Mouse (Mus musculus) forelimb bud, embryonic 11.5 days (tissue): ENCODE results near the gene Sema3b.

Experiments
- DNase-seq: peaks from one replicate; pipeline ENCODE4 v3.0.0-alpha.2; 2012; ENCODE audit warnings: low read depth, low spot score

The Sema3b gene

GRCm38 (mm10) chr9:107612945-107613569 lies 4.0 kb upstream of the Sema3b start:
- no peak for DNase-seq

- peak; percentile 98 for DNase-seq
These were observed 3.3 kb upstream of the Sema3b start for GRCm38 (mm10) chr9:107612191-107612944.

GRCm38 (mm10) chr9:107611456-107612190 lies 2.6 kb upstream of the Sema3b start:
- no peak for DNase-seq

- no peak for DNase-seq
These were observed 403 bp upstream of the Sema3b start for GRCm38 (mm10) chr9:107609433-107609830.

GRCm38 (mm10) chr9:107607653-107608245 lies 1.3 kb downstream of the Sema3b start:
- no peak for DNase-seq

GRCm38 (mm10) chr9:107607036-107607435 lies 2.0 kb downstream of the Sema3b start:
- no peak for DNase-seq

GRCm38 (mm10) chr9:107606591-107606990 lies 2.4 kb downstream of the Sema3b start:
- DNase-seq = no peak

- no peak for DNase-seq
These were observed 3.9 kb downstream of the Sema3b start for GRCm38 (mm10) chr9:107605041-107605661.

- no peak for DNase-seq
These were observed 5.8 kb downstream of the Sema3b start for GRCm38 (mm10) chr9:107603251-107603650.

- peak; percentile 91 for DNase-seq
These were observed 6.9 kb downstream of the Sema3b start for GRCm38 (mm10) chr9:107602068-107602648.

GRCm38 (mm10) chr9:107601275-107601674 lies 7.8 kb downstream of the Sema3b start:
- no peak for DNase-seq

GRCm38 (mm10) chr9:107600745-107601144 lies 8.3 kb downstream of the Sema3b start:
- no peak for DNase-seq

- no peak for DNase-seq
These were observed 9.2 kb downstream of the Sema3b start for GRCm38 (mm10) chr9:107599842-107600241.

GRCm38 (mm10) chr9:107599433-107599832 lies 9.6 kb downstream of the Sema3b start:
- no peak for DNase-seq

GRCm38 (mm10) chr9:107598385-107598784 lies 10.6 kb downstream of the Sema3b start:
- DNase-seq = no peak

- DNase-seq = no peak
These were observed 12.1 kb downstream of the Sema3b start for GRCm38 (mm10) chr9:107596619-107597569.

GRCm38 (mm10) chr9:107594281-107595062 lies 14.6 kb downstream of the Sema3b start:
- no peak for DNase-seq

- DNase-seq = no peak
These were observed 15.7 kb downstream of the Sema3b start for GRCm38 (mm10) chr9:107593101-107593976.

- DNase-seq = no peak
These were observed 18.3 kb downstream of the Sema3b start for GRCm38 (mm10) chr9:107590773-107591060.
